Mouse (Mus musculus): ENCODE data around the gene Zc3h12b. TPM values are rescaled to one million over a fixed set of nuclear protein-coding genes. Genes with fewer than 3 reads are reported as not detected.

Gene Zc3h12b
- 0.72 and 0.83 TPM in 2 replicates for polyA plus RNA-seq (2012; rRNA removed)

DNA sequence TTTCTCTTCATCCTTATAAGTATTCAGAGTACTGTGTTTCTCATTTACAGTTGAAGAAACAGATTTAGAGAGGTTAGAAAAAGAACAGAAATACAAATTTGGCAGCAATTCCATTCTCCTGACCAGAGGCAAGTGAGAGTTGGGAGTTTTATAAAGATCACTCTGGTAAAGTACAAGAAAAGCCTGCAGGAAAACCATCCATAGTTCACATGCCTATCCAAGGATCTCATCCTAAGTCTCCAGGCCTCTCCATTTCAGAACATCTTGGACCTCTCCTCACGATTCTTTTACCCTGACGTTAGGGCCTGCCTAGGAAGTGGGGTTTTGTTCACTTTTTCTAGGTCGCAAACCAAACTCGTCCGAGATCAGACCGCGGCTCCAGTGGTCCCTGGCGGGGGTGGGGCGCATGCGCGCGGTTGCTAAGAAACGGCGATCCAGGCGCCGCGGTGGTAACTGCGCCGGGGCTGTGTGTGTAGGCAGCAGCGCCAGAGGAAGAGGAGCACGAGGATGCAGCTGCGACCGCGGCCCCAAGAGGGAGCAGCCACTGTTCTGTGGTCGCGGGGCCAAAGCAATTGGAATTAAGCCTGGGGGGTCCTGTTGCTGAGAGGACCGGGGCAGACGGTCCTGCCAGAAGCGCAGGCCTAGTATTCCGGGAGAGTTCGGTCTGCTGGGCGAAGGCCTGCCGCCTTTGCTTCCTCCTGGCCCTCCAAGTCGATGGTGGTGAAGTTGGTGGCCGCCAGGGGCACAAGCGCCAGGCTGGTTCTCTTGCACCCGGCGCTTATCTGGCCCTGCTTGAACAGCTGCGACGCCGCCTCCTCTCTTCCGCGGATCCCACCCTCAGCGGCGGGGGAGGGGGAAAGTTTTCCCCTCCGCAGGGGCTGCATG lies at the start of gene Zc3h12b:
Gene Zc3h12b, plus strand, starts transcription at position 452 of the 885 bp plus-strand sequence.

DNA sequence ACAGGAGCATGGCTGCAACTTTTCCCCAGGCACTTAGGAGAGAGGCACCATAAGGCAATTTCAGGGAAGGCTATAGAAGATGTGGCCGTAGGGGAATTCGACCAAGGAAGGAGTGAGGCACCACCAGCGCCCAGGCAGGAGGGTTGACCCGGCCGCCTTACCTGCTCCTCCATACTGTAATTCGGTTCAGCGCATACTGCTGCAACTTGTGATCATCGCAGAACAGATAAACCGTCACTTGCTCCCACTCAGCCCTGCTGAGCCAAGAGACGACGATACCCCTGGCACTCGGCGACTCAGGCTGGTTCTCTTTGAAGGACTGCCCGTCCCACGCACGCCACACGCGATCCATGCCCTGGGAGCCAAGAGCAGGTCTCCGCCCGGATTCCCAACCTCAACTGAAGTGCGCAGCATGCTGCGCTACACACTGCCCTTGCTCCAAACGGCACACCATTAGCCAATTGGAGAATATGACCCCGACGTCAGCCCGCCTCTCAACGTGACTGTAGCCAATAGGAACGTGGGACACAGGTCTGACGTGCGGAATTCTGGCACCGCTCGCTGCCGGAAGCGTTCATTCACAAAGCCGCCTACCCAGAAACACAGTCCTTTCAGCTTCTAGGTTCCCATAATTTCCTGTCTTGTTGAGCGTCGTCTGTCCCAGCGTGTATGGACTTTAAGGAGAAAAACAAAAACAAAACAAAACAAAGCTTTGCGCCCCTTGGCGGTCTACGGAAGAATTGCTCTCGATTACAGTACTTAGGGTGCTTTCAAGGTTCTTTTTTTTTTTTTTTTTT lies 245.2 kb downstream of the Zc3h12b start, which contains the start of gene Las1l:
Gene Las1l, minus strand, starts transcription at position 466 of the 797 bp plus-strand sequence.

Other genes starting within 250 kb of the Zc3h12b start
- not detected in 2 replicates for gene Asb12, start 153.7 kb upstream of the Zc3h12b start, polyA plus RNA-seq (2012; rRNA removed)
- not detected in 2 replicates for gene Pfn5, start 153.6 kb upstream of the Zc3h12b start, polyA plus RNA-seq (2012; rRNA removed)
- gene Zc4h2, start 53.2 kb upstream of the Zc3h12b start, polyA plus RNA-seq (2012; rRNA removed) = 0.44 and 0.65 TPM in 2 replicates
- 4.6 and 6.3 TPM in 2 replicates for gene Las1l, start 245.3 kb downstream of the Zc3h12b start, polyA plus RNA-seq (2012; rRNA removed)